Mouse (Mus musculus): Measurements from ENCODE around the gene Kcna7. TPM values are rescaled to one million over a fixed set of nuclear protein-coding genes. Genes with fewer than 3 reads are reported as not detected.
A peak's percentile ranks its signal among the peaks of the same experiment; 100 is the strongest.
"Not testable (repeated sequence)": the region's sequence is repeated elsewhere in the genome, so short reads cannot be mapped to it uniquely, and the experiment has no call there.

Gene Kcna7
- polyA plus RNA-seq (2015; fragmentation: Nextera tagmentation; extraction: Ambion mirVana): 0.05 TPM in 1 of 2 replicates, not detected in the other

DNA sequence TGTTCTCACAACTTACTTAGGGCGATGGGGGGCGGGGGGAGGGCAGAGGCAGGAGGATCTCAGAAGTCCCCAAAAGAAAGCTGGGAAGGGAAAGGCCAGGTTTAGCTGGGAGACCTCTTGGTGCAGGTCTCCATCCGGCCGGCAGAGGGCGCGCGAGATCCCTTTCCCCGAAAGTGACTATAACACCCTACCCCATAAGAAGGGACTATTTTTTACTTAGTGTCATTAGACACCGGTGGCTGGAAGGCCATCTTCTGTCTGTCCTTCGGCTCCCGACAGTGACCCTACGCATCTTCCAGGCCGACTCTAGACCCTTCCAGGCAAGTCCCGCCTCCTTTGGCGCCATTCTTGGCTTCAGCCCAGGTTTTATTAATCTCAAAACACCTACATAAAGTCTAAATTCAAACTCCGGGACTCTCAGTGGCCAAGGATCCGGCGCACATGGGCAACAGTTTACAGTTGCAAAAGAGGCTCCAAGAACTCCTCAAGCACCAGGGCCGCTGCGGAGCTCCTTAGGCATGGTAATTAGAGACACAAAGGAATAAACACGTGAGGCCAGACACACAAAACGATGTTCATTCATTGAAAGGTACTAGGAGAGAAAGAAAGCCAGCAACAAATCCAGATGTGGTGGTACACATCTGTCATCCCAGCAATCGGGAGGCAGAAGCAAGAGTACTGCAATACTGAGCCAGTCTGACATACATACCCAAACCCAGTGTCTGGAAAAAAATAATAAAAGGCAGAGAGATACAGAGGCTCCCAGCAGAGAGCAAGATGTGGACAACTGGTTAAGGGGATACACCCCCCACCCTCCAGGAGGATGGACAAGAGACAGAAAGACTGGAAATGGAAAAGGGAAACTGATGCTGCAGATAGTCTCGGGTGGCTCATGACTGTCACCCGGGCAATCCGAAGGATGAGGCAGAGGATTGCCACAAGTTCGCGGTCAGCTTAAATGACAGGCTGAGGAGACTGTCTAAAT, at the start of gene Kcna7:
TSS of gene Kcna7 (plus strand) at position 563 of the 985 bp plus-strand sequence.
- no peak within 1 kb of the TSS for H3K27ac ChIP-seq (ENCODE audit: low read depth)
- H3K27me3 ChIP-seq (ENCODE audit: insufficient read depth, low read length): peaks cover 53% of the 10 kb centered on the region
- WGBS (ENCODE audit: insufficient replicate concordance): 12% methylated on average over 28 of the region's 28 CpGs
- no peak within 1 kb of the TSS for H3K9ac ChIP-seq (replicated peaks)
- ATAC-seq (peak; percentile 52; the same call in 1 of the 2 replicates), DNase-seq (peak; percentile 68)
- H3K4me3 ChIP-seq (ENCODE audit: low read depth, low read length): peak within 1 kb of the TSS; percentile 41
- H3K4me1 ChIP-seq (ENCODE audit: insufficient read depth): peaks cover 10% of the 10 kb centered on the region
- peak within 1 kb of the TSS; percentile 61 for H3K4me2 ChIP-seq (ENCODE audit: low read depth, low read length)
- H3K9me3 ChIP-seq (ENCODE audit: low read length): no peaks in the 10 kb centered on the region
- no peak for TF ChIP-seq EP300 (IDR thresholded peaks at IDR 0.05; ENCODE audit: low read depth)
- peak; percentile 91 for TF ChIP-seq CTCF (IDR thresholded peaks at IDR 0.05; ENCODE audit: low read depth)
- no peaks in the 10 kb centered on the region for H3K36me3 ChIP-seq (replicated peaks; ENCODE audit: insufficient read depth, low read length)

DNA sequence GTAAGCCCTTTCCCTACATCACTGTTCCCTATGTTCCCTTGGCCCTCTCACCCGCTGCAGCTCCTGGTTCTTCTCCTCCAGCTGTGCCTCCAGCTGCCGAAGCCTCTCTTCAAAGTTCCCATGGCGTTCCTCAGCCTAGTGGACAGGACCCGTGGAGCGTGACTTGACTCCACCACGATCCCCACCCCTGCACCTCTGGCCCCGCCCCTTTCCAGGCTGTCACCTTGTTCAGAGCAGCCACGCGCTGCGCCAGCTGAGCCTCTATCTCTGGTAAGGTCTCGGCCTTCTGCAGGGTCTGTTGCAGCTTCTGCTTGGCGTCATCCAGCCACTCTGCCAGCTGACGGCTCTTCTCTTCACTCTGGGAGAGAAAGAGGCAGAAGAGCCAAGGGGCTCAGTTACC, 49.4 kb upstream of the Kcna7 start:
- TF ChIP-seq EP300 (IDR thresholded peaks at IDR 0.05; ENCODE audit: low read depth) (no peak), CTCF (IDR thresholded peaks at IDR 0.05; ENCODE audit: low read depth) (no peak)
- no peak overlapping the region for H3K27ac ChIP-seq (ENCODE audit: low read depth)
- no peak overlapping the region for H3K4me3 ChIP-seq (ENCODE audit: low read depth, low read length)
- no peak for ATAC-seq
- 37% methylated on average over 13 of the region's 13 CpGs for WGBS (ENCODE audit: insufficient replicate concordance)
- no peak for DNase-seq
- H3K27me3 ChIP-seq (ENCODE audit: insufficient read depth, low read length): peaks cover 35% of the 10 kb centered on the region
- no peaks in the 10 kb centered on the region for H3K4me1 ChIP-seq (ENCODE audit: insufficient read depth)
- H3K4me2 ChIP-seq (ENCODE audit: low read depth, low read length): no peak overlapping the region
- H3K9me3 ChIP-seq (ENCODE audit: low read length): no peaks in the 10 kb centered on the region
- H3K36me3 ChIP-seq (replicated peaks; ENCODE audit: insufficient read depth, low read length): no peaks in the 10 kb centered on the region
- H3K9ac ChIP-seq (replicated peaks): no peak overlapping the region

DNA sequence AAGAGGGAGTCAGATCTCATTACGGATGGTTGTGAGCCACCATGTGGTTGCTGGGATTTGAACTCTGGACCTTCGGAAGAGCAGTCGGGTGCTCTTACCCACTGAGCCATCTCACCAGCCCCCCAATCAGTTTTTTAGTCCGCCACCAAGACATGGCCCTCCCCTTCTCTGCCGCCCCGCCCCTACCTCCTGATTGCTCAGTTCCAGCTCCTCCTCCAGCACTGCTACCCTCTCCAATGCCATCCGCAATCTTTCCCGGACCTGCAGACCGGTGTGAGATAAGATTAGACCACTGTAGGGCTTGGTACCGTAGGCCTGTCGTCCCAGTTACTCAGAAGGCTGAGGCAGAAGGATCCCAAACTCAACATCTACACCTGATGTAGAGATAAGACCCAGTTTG, 46.4 kb upstream of the Kcna7 start:
- not testable (repeated sequence) for H3K4me2 ChIP-seq (ENCODE audit: low read depth, low read length); DNase-seq; H3K9ac ChIP-seq (replicated peaks); H3K36me3 ChIP-seq (replicated peaks; ENCODE audit: insufficient read depth, low read length); H3K9me3 ChIP-seq (ENCODE audit: low read length); H3K4me3 ChIP-seq (ENCODE audit: low read depth, low read length); ATAC-seq; H3K27ac ChIP-seq (ENCODE audit: low read depth); H3K4me1 ChIP-seq (ENCODE audit: insufficient read depth)
- H3K27me3 ChIP-seq (ENCODE audit: insufficient read depth, low read length): peaks cover 59% of the 10 kb centered on the region
- WGBS (ENCODE audit: insufficient replicate concordance): 54% methylated on average over 10 of the region's 11 CpGs

DNA sequence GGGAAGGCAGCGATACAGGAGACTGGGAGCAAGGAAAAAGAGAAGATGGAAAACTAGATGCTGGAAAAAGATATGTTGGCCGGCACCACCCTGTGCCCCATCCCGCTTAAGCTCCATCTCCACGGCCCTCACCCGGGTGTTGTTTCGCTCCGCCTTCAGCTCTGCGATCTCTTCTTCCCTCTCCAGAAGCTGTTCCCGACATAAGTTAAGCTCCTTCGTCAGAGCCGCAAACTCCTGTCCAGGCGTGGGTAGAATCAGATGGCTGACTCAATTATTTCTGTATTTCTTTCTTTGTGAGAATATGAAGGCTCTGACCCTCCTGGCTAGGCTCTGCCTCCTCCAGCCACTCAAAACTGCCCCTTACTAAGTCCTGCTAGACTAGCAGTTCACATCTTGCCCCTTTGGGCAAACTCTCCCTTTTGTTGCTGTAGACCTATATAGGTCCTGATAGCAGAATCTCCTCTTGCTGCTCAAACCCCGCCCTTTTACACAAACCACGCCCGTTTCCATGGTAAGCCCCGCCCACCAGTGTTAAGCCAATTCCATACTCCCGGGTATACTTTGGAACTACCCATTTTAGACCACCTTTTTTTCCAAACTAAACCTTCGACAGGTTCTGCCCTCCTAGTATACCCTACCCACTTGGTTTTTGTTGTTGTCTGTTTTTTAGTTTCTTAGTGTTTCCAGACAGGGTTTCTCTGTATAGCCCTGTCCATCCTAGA, 44.9 kb upstream of the Kcna7 start:
- H3K9me3 ChIP-seq (ENCODE audit: low read length): no peaks in the 10 kb centered on the region
- H3K36me3 ChIP-seq (replicated peaks; ENCODE audit: insufficient read depth, low read length): no peaks in the 10 kb centered on the region
- DNase-seq: no peak
- peaks cover 73% of the 10 kb centered on the region for H3K27me3 ChIP-seq (ENCODE audit: insufficient read depth, low read length)
- H3K4me3 ChIP-seq (ENCODE audit: low read depth, low read length): no peak overlapping the region
- no peak for TF ChIP-seq EP300 (IDR thresholded peaks at IDR 0.05; ENCODE audit: low read depth)
- no peak for TF ChIP-seq CTCF (IDR thresholded peaks at IDR 0.05; ENCODE audit: low read depth)
- peaks cover 7% of the 10 kb centered on the region for H3K4me1 ChIP-seq (ENCODE audit: insufficient read depth)
- no peak overlapping the region for H3K9ac ChIP-seq (replicated peaks)
- no peak overlapping the region for H3K27ac ChIP-seq (ENCODE audit: low read depth)
- H3K4me2 ChIP-seq (ENCODE audit: low read depth, low read length): no peak overlapping the region; the same call in 1 of the 2 replicates
- no peak for ATAC-seq
- 47% methylated on average over 18 of the region's 18 CpGs for WGBS (ENCODE audit: insufficient replicate concordance)

GRCm38 (mm10) chr7:45361243-45361804, 44.1 kb upstream of the Kcna7 start:
- WGBS (ENCODE audit: insufficient replicate concordance): under 1% methylated on average over 43 of the region's 43 CpGs

DNA sequence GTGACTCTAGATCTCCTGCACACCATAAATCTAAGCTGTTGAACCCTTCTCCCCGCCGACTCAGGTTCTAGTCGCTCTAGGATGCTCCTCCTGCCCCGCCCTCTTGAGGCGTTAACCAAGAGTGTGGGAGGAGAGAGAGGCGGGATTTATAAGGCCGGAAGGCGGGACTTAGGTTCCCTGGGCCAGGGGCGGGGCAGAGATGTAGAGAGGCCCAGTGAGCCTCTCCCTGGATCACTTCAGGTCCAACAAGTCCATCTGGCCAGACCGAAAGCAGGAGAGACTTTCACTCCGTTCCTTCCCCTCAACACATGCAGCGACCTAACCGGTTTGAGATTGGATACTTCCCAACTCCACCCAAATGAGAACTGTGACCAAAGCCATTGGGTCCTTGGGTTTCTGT, 42.7 kb upstream of the Kcna7 start:
- no peak overlapping the region for H3K4me2 ChIP-seq (ENCODE audit: low read depth, low read length)
- DNase-seq (peak; percentile 56), ATAC-seq (no peak)
- TF ChIP-seq CTCF (IDR thresholded peaks at IDR 0.05; ENCODE audit: low read depth): no peak
- no peak for TF ChIP-seq EP300 (IDR thresholded peaks at IDR 0.05; ENCODE audit: low read depth)
- H3K27ac ChIP-seq (ENCODE audit: low read depth): no peak overlapping the region
- WGBS (ENCODE audit: insufficient replicate concordance): 4% methylated on average over 13 of the region's 13 CpGs
- H3K4me3 ChIP-seq (ENCODE audit: low read depth, low read length): no peak overlapping the region
- peaks cover 21% of the 10 kb centered on the region for H3K4me1 ChIP-seq (ENCODE audit: insufficient read depth)
- H3K9ac ChIP-seq (replicated peaks): no peak overlapping the region
- peaks cover 77% of the 10 kb centered on the region for H3K27me3 ChIP-seq (ENCODE audit: insufficient read depth, low read length)
- no peaks in the 10 kb centered on the region for H3K36me3 ChIP-seq (replicated peaks; ENCODE audit: insufficient read depth, low read length)
- H3K9me3 ChIP-seq (ENCODE audit: low read length): no peaks in the 10 kb centered on the region

More at GRCm38 (mm10) chr7:45361243-45361804, 44.1 kb upstream of the Kcna7 start:
- Histone ChIP-seq H3K4me2 (ENCODE audit: low read depth, low read length) (peak overlapping the region; percentile 62), H3K27ac (ENCODE audit: low read depth) (no peak overlapping the region), H3K27me3 (ENCODE audit: insufficient read depth, low read length) (peaks cover 76% of the 10 kb centered on the region), H3K9ac (replicated peaks) (peak overlapping the region; percentile 36; the same call in 1 of the 2 replicates), H3K36me3 (replicated peaks; ENCODE audit: insufficient read depth, low read length) (no peaks in the 10 kb centered on the region), H3K4me1 (ENCODE audit: insufficient read depth) (peaks cover 12% of the 10 kb centered on the region), H3K9me3 (ENCODE audit: low read length) (no peaks in the 10 kb centered on the region), H3K4me3 (ENCODE audit: low read depth, low read length) (peak overlapping the region; percentile 35)
- ATAC-seq: peak; percentile 68
- peak; percentile 70 for DNase-seq
- TF ChIP-seq CTCF (IDR thresholded peaks at IDR 0.05; ENCODE audit: low read depth): no peak
- no peak for TF ChIP-seq EP300 (IDR thresholded peaks at IDR 0.05; ENCODE audit: low read depth)
